Mouse (Mus musculus) ES-E14 (cell line): ENCODE results near the gene Adss.

Source experiments
- MAFK ChIP-seq: IDR thresholded peaks from 2 replicates; pipeline ENCODE4 v1.6.1; 2014; ENCODE audit warnings: mild to moderate bottlenecking, low read depth, low read length, inconsistent platforms; ENCODE audit not compliant: insufficient read depth
- ZC3H11A ChIP-seq: IDR thresholded peaks from 2 replicates; pipeline ENCODE4 v1.6.1; 2012; ENCODE audit warnings: low read depth, mild to moderate bottlenecking, inconsistent platforms, low read length, borderline replicate concordance

- TF ChIP-seq MAFK (no peak), ZC3H11A (no peak)
Observed at GRCm38 (mm10) chr1:177747869-177748540, 48.3 kb downstream of the Adss start.
